9 mouse cellular contexts compared by ENCODE assay signal in genomic region chr8:122557248-122558038, GRCm38 (mm10). TPM values are rescaled to one million over a fixed set of nuclear protein-coding genes. Genes with fewer than 3 reads are reported as not detected.
A peak's percentile ranks its signal among the peaks of the same experiment; 100 is the strongest.
DNase-seq lines count a peak whose midpoint lies in the region; ATAC-seq and TF ChIP-seq lines count a peak whose summit lies in the region.
"Had no signal": no experiment of that assay in that cellular context is flagged by ENCODE, and none has a peak within 500 bp of the region (broad histone marks: within the 10 kb centered on the region; RNA-seq: fewer than 3 reads in every experiment).

No protein-coding gene starts in this region.

- no peak for TF ChIP-seq CTCF in intestine, postnatal 0 days (IDR thresholded peaks at IDR 0.05; ENCODE audit: low read depth)

- no peak overlapping the region for H3K9ac ChIP-seq in intestine, embryonic 15.5 days
- no peak overlapping the region for H3K9ac ChIP-seq in intestine, postnatal 0 days (ENCODE audit: low read depth, low read length)
- no peak overlapping the region; the same call in 1 of the 2 replicates for H3K9ac ChIP-seq in embryonic facial prominence, embryonic 13.5 days
- H3K9ac ChIP-seq: midbrain, embryonic 12.5 days had no signal

- no peak overlapping the region for H3K4me3 ChIP-seq in intestine, embryonic 15.5 days (replicated peaks)
- H3K4me3 ChIP-seq in intestine, postnatal 0 days (ENCODE audit: low read depth, low read length) = no peak overlapping the region
- H3K4me3 ChIP-seq in embryonic facial prominence, embryonic 13.5 days = no peak overlapping the region
- H3K4me3 ChIP-seq: midbrain, embryonic 12.5 days had no signal

- peak overlapping the region; percentile 25; the same call in 1 of the 2 replicates for H3K27ac ChIP-seq in intestine, embryonic 15.5 days
- H3K27ac ChIP-seq in intestine, postnatal 0 days (ENCODE audit: low read depth, low read length) = no peak overlapping the region
- H3K27ac ChIP-seq in embryonic facial prominence, embryonic 13.5 days = peak overlapping the region; percentile 94
- H3K27ac ChIP-seq: midbrain, embryonic 12.5 days had no signal

- no peaks in the 10 kb centered on the region for H3K9me3 ChIP-seq in intestine, embryonic 15.5 days
- H3K9me3 ChIP-seq in intestine, postnatal 0 days (ENCODE audit: control insufficient read depth) = no peaks in the 10 kb centered on the region
- H3K9me3 ChIP-seq in embryonic facial prominence, embryonic 13.5 days = no peaks in the 10 kb centered on the region
- H3K9me3 ChIP-seq: midbrain, embryonic 12.5 days had no signal

- peak overlapping the region; percentile 17 for H3K4me2 ChIP-seq in intestine, embryonic 15.5 days (replicated peaks)
- H3K4me2 ChIP-seq in intestine, postnatal 0 days (replicated peaks; ENCODE audit: low read depth) = no peak overlapping the region
- no peak overlapping the region for H3K4me2 ChIP-seq in embryonic facial prominence, embryonic 13.5 days
- H3K4me2 ChIP-seq: midbrain, embryonic 12.5 days had no signal

- peak; percentile 39; the same call in 1 of the 2 replicates for ATAC-seq in intestine, embryonic 15.5 days
- ATAC-seq in intestine, postnatal 0 days = no peak
- no peak for ATAC-seq in embryonic facial prominence, embryonic 13.5 days (ENCODE audit: insufficient number of reproducible peaks, insufficient read depth, low FRiP score, low TSS enrichment, low read depth)
- peak; percentile 29 for ATAC-seq in megakaryocyte progenitor cell, adult 5-6 weeks (replicated peaks; ENCODE audit: poor library complexity)

- peak; percentile 37 for DNase-seq in NIH3T3 (ENCODE audit: low read depth)
- DNase-seq in retina, embryonic 14.5 days (ENCODE audit: low spot score) = no peak
- DNase-seq in kidney, postnatal 4 days = no peak
- no peak for DNase-seq in gastrocnemius, postnatal 36 days

- 35% methylated on average over 10 of the region's 10 CpGs for WGBS in intestine, embryonic 15.5 days
- WGBS in intestine, postnatal 0 days = 44% methylated on average over 10 of the region's 10 CpGs
- WGBS in embryonic facial prominence, embryonic 13.5 days = 45% methylated on average over 10 of the region's 10 CpGs

- no peaks in the 10 kb centered on the region for H3K27me3 ChIP-seq in intestine, embryonic 15.5 days (replicated peaks)
- H3K27me3 ChIP-seq in intestine, postnatal 0 days (replicated peaks; ENCODE audit: control insufficient read depth, insufficient read depth, low read length) = no peaks in the 10 kb centered on the region
- H3K27me3 ChIP-seq in embryonic facial prominence, embryonic 13.5 days = no peaks in the 10 kb centered on the region
- H3K27me3 ChIP-seq: midbrain, embryonic 12.5 days had no signal

- no peaks in the 10 kb centered on the region for H3K36me3 ChIP-seq in intestine, embryonic 15.5 days
- no peaks in the 10 kb centered on the region for H3K36me3 ChIP-seq in intestine, postnatal 0 days (ENCODE audit: control insufficient read depth, insufficient read depth)
- H3K36me3 ChIP-seq in embryonic facial prominence, embryonic 13.5 days = no peaks in the 10 kb centered on the region
- H3K36me3 ChIP-seq: midbrain, embryonic 12.5 days had no signal

- H3K4me1 ChIP-seq in intestine, embryonic 15.5 days (replicated peaks) = peaks cover 21% of the 10 kb centered on the region; the same call in 1 of the 2 replicates
- H3K4me1 ChIP-seq in intestine, postnatal 0 days (replicated peaks; ENCODE audit: control insufficient read depth, insufficient read depth, low read length) = no peaks in the 10 kb centered on the region
- peaks cover 44% of the 10 kb centered on the region for H3K4me1 ChIP-seq in embryonic facial prominence, embryonic 13.5 days

- intact Hi-C loops in gastrocnemius, postnatal 36 days (cut with DNase I) = no loop called here

RNA-seq across cellular contexts. Expression of gene Piezo1, which starts 6.3 kb away (rescaled TPM):
- polyA plus RNA-seq in intestine, embryonic 15.5 days (2015; fragmentation: Nextera tagmentation; extraction: Ambion mirVana) = 10.8 and 12.2 TPM in 2 replicates
- polyA plus RNA-seq in intestine, postnatal 0 days (2015; fragmentation: Nextera tagmentation; extraction: Ambion mirVana) = 4.4 and 7.3 TPM in 2 replicates
- polyA plus RNA-seq in embryonic facial prominence, embryonic 13.5 days (2015; fragmentation: Nextera tagmentation; extraction: Ambion mirVana) = 8.4 and 16.2 TPM in 2 replicates
- total RNA-seq in megakaryocyte progenitor cell, adult 5-6 weeks (2015) = 25.8 and 38.5 TPM in 2 replicates
- 15.5 and 22.3 TPM in 2 replicates for total RNA-seq in megakaryocyte progenitor cell, adult 5-6 weeks (2017)
- total RNA-seq in gastrocnemius, postnatal 36 days (2021) = 10 to 100 TPM; 14.3 to 15.9 TPM

RNA-seq across cellular contexts. Expression of gene Cdt1, which starts 10.4 kb away (rescaled TPM):
- 40.3 and 41.8 TPM in 2 replicates for polyA plus RNA-seq in intestine, embryonic 15.5 days (2015; fragmentation: Nextera tagmentation; extraction: Ambion mirVana)
- polyA plus RNA-seq in intestine, postnatal 0 days (2015; fragmentation: Nextera tagmentation; extraction: Ambion mirVana) = 13.3 and 14.0 TPM in 2 replicates
- 34.3 and 39.6 TPM in 2 replicates for polyA plus RNA-seq in embryonic facial prominence, embryonic 13.5 days (2015; fragmentation: Nextera tagmentation; extraction: Ambion mirVana)
- 52.4 and 62.0 TPM in 2 replicates for total RNA-seq in megakaryocyte progenitor cell, adult 5-6 weeks (2015)
- total RNA-seq in megakaryocyte progenitor cell, adult 5-6 weeks (2017) = 40.8 and 49.6 TPM in 2 replicates
- 1 to 10 TPM in 1 of 2 experiments, under 1 TPM in 1; 0.76 to 1.2 TPM for total RNA-seq in gastrocnemius, postnatal 36 days (2021)

RNA-seq across cellular contexts. Expression of gene Aprt, which starts 19.3 kb away (rescaled TPM):
- 545 and 612 TPM in 2 replicates for polyA plus RNA-seq in intestine, embryonic 15.5 days (2015; fragmentation: Nextera tagmentation; extraction: Ambion mirVana)
- polyA plus RNA-seq in intestine, postnatal 0 days (2015; fragmentation: Nextera tagmentation; extraction: Ambion mirVana) = 676 and 681 TPM in 2 replicates
- 296 and 355 TPM in 2 replicates for polyA plus RNA-seq in embryonic facial prominence, embryonic 13.5 days (2015; fragmentation: Nextera tagmentation; extraction: Ambion mirVana)
- 258 and 268 TPM in 2 replicates for total RNA-seq in megakaryocyte progenitor cell, adult 5-6 weeks (2015)
- 117 and 152 TPM in 2 replicates for total RNA-seq in megakaryocyte progenitor cell, adult 5-6 weeks (2017)
- 10 to 100 TPM; 35.4 to 45.3 TPM for total RNA-seq in gastrocnemius, postnatal 36 days (2021)

RNA-seq across cellular contexts. Expression of gene Galns, which starts 53.8 kb away (rescaled TPM):
- 17.1 and 18.8 TPM in 2 replicates for polyA plus RNA-seq in intestine, embryonic 15.5 days (2015; fragmentation: Nextera tagmentation; extraction: Ambion mirVana)
- 58.1 and 59.0 TPM in 2 replicates for polyA plus RNA-seq in intestine, postnatal 0 days (2015; fragmentation: Nextera tagmentation; extraction: Ambion mirVana)
- 7.5 and 7.6 TPM in 2 replicates for polyA plus RNA-seq in embryonic facial prominence, embryonic 13.5 days (2015; fragmentation: Nextera tagmentation; extraction: Ambion mirVana)
- 30.3 and 31.8 TPM in 2 replicates for total RNA-seq in megakaryocyte progenitor cell, adult 5-6 weeks (2015)
- total RNA-seq in megakaryocyte progenitor cell, adult 5-6 weeks (2017) = 32.2 and 33.1 TPM in 2 replicates
- total RNA-seq in gastrocnemius, postnatal 36 days (2021) = 1 to 10 TPM; 1.3 to 1.6 TPM

RNA-seq across cellular contexts. Expression of gene Trappc2l, which starts 54.0 kb away (rescaled TPM):
- polyA plus RNA-seq in intestine, embryonic 15.5 days (2015; fragmentation: Nextera tagmentation; extraction: Ambion mirVana) = 58.0 and 76.0 TPM in 2 replicates
- polyA plus RNA-seq in intestine, postnatal 0 days (2015; fragmentation: Nextera tagmentation; extraction: Ambion mirVana) = 136 and 144 TPM in 2 replicates
- polyA plus RNA-seq in embryonic facial prominence, embryonic 13.5 days (2015; fragmentation: Nextera tagmentation; extraction: Ambion mirVana) = 53.0 and 57.7 TPM in 2 replicates
- total RNA-seq in megakaryocyte progenitor cell, adult 5-6 weeks (2015) = 41.5 and 52.4 TPM in 2 replicates
- total RNA-seq in megakaryocyte progenitor cell, adult 5-6 weeks (2017) = 18.0 and 27.9 TPM in 2 replicates
- total RNA-seq in gastrocnemius, postnatal 36 days (2021) = 10 to 100 TPM; 38.2 to 40.6 TPM

Comparison
In these comparisons a context has a peak if more than half of its experiments do, and no peak if none do; other contexts are left out.
1. ATAC-seq: peak in intestine, embryonic 15.5 days (single experiment) and megakaryocyte progenitor cell, adult 5-6 weeks (single experiment); none in intestine, postnatal 0 days (single experiment) and embryonic facial prominence, embryonic 13.5 days (single experiment).